Mouse (Mus musculus) MEL (cell line): Measurements from ENCODE around the gene Mad2l2. TPM values are rescaled to one million over a fixed set of nuclear protein-coding genes. Genes with fewer than 3 reads are reported as not detected.

Experiments
- DNase-seq: peaks from one replicate; pipeline ENCODE4 v3.0.0; 2011; ENCODE audit warnings: low read depth, low spot score
- H3K27ac ChIP-seq: 2 replicates; pipeline ENCODE4 v1.5.1; 2012; ENCODE audit warnings: low read depth, mild to moderate bottlenecking, control low read depth, low read length, moderate library complexity; ENCODE audit not compliant: control insufficient read depth
- H3K27me3 ChIP-seq, 2 experiments: fragments of 150-350 bp in 1 of 2; sonication (generic) in 1 of 2; 2 replicates each; pipeline ENCODE4 v1.6.1; 2012; ENCODE audit warnings: low read length in 2 of 2, mild to moderate bottlenecking in 2 of 2, improper control_type of control experiment in 1 of 2, moderate library complexity in 1 of 2; ENCODE audit not compliant: insufficient read depth in 2 of 2, control insufficient read depth in 1 of 2
- H3K36me3 ChIP-seq, 2 experiments: 2 replicates each; pipeline ENCODE4 v1.6.1; 2012 to 2014; ENCODE audit warnings: low read length in 2 of 2, improper control_type of control experiment in 1 of 2, inconsistent platforms in 1 of 2, mild to moderate bottlenecking in 1 of 2; ENCODE audit not compliant: insufficient read depth in 2 of 2, control insufficient read depth in 1 of 2
- H3K4me1 ChIP-seq, 2 experiments: fragments of 150-350 bp in 1 of 2; sonication (generic) in 1 of 2; 2 replicates each; pipeline ENCODE4 v1.6.1; 2012; ENCODE audit warnings: low read length in 2 of 2, improper control_type of control experiment in 1 of 2, mild to moderate bottlenecking in 1 of 2; ENCODE audit not compliant: insufficient read depth in 2 of 2, control insufficient read depth in 1 of 2
- H3K4me3 ChIP-seq, 2 experiments: fragments of 150-350 bp in 1 of 2; sonication (generic) in 1 of 2; 2 replicates each; pipeline ENCODE4 v1.5.1; 2012; ENCODE audit warnings: low read depth in 2 of 2, low read length in 2 of 2, mild to moderate bottlenecking in 2 of 2, moderate library complexity in 2 of 2, control low read depth in 1 of 2, improper control_type of control experiment in 1 of 2; ENCODE audit not compliant: control insufficient read depth in 1 of 2, insufficient read depth in 1 of 2
- H3K79me2 ChIP-seq: 2 replicates; pipeline ENCODE4 v1.6.1; 2012; ENCODE audit warnings: mild to moderate bottlenecking, low read length, moderate library complexity; ENCODE audit not compliant: control insufficient read depth, poor library complexity, insufficient read depth
- H3K9ac ChIP-seq: 2 replicates; pipeline ENCODE4 v1.6.1; 2012; ENCODE audit warnings: low read depth, mild to moderate bottlenecking, control low read depth, low read length, moderate library complexity; ENCODE audit not compliant: control insufficient read depth, poor library complexity, severe bottlenecking
- H3K9me3 ChIP-seq: fragments of 150-350 bp; sonication (generic); replicated peaks from 2 replicates; pipeline ENCODE4 v1.6.1; 2012; ENCODE audit warnings: mild to moderate bottlenecking, low read length, improper control_type of control experiment, moderate library complexity; ENCODE audit not compliant: insufficient read depth
- CHD1 ChIP-seq: IDR thresholded peaks from 2 replicates; pipeline ENCODE4 v1.6.1; 2012; ENCODE audit warnings: low read depth, mild to moderate bottlenecking, inconsistent platforms, low read length, improper control_type of control experiment
- CTCF ChIP-seq, 3 experiments: IDR thresholded peaks in 2 of 3; conservative IDR thresholded peaks in 1 of 3; 2 replicates each; pipeline ENCODE4 v1.5.1; 2011 to 2012; ENCODE audit warnings: low read length in 3 of 3, low read depth in 2 of 3, mild to moderate bottlenecking in 2 of 3, improper control_type of control experiment in 1 of 3, inconsistent platforms in 1 of 3, mixed read lengths in 1 of 3, moderate library complexity in 1 of 3; ENCODE audit not compliant: control insufficient read depth in 1 of 3, insufficient read depth in 1 of 3, poor library complexity in 1 of 3, severe bottlenecking in 1 of 3
- E2F4 ChIP-seq: IDR thresholded peaks from 2 replicates; pipeline ENCODE4 v1.6.1; 2011; ENCODE audit warnings: low read depth, low read length, improper control_type of control experiment, borderline replicate concordance
- ELF1 ChIP-seq: IDR thresholded peaks from 2 replicates; pipeline ENCODE4 v1.6.1; 2014; ENCODE audit warnings: low read depth, mild to moderate bottlenecking, inconsistent platforms, low read length, improper control_type of control experiment, moderate library complexity
- GABPA ChIP-seq: IDR thresholded peaks from 2 replicates; pipeline ENCODE4 v1.6.1; 2012; ENCODE audit warnings: low read depth, mild to moderate bottlenecking, inconsistent platforms, low read length, improper control_type of control experiment, moderate library complexity
- HCFC1 ChIP-seq: IDR thresholded peaks from 2 replicates; pipeline ENCODE4 v1.6.1; 2012; ENCODE audit warnings: low read depth, mild to moderate bottlenecking, inconsistent platforms, low read length, improper control_type of control experiment, moderate library complexity
- JUND ChIP-seq: IDR thresholded peaks from 2 replicates; pipeline ENCODE4 v1.6.1; 2011; ENCODE audit warnings: low read depth, mild to moderate bottlenecking, improper control_type of control experiment, low read length
- KAT2A ChIP-seq: conservative IDR thresholded peaks from 2 replicates; pipeline ENCODE4 v1.6.1; 2012; ENCODE audit warnings: low read depth, low read length, improper control_type of control experiment, inconsistent platforms
- MXI1 ChIP-seq: IDR thresholded peaks from 2 replicates; pipeline ENCODE4 v1.6.1; 2011; ENCODE audit warnings: mild to moderate bottlenecking, low read depth, low read length, improper control_type of control experiment
- MYC ChIP-seq: IDR thresholded peaks from 2 replicates; pipeline ENCODE4 v1.6.1; 2011; ENCODE audit warnings: low read depth, mild to moderate bottlenecking, low read length, improper control_type of control experiment, moderate library complexity
- NELFE ChIP-seq: IDR thresholded peaks from 2 replicates; pipeline ENCODE4 v1.6.1; 2011; ENCODE audit warnings: low read depth, low read length, improper control_type of control experiment
- RAD21 ChIP-seq: IDR thresholded peaks from 2 replicates; pipeline ENCODE4 v1.6.1; 2011; ENCODE audit warnings: mild to moderate bottlenecking, low read depth, low read length, improper control_type of control experiment
- RCOR1 ChIP-seq: IDR thresholded peaks from 2 replicates; pipeline ENCODE4 v1.6.1; 2012; ENCODE audit warnings: low read depth, mild to moderate bottlenecking, inconsistent platforms, low read length, improper control_type of control experiment
- TAL1 ChIP-seq: IDR thresholded peaks from 2 replicates; pipeline ENCODE4 v1.6.1; 2012; ENCODE audit warnings: mild to moderate bottlenecking, inconsistent platforms, low read length, moderate library complexity, mixed read lengths
- TCF12 ChIP-seq: IDR thresholded peaks from 2 replicates; pipeline ENCODE4 v1.6.1; 2014; ENCODE audit warnings: low read depth, mild to moderate bottlenecking, inconsistent platforms, low read length, improper control_type of control experiment, moderate library complexity
- USF1 ChIP-seq: IDR thresholded peaks from 2 replicates; pipeline ENCODE4 v1.6.1; 2014; ENCODE audit warnings: low read depth, mild to moderate bottlenecking, inconsistent platforms, low read length, improper control_type of control experiment, moderate library complexity
- USF2 ChIP-seq, 2 experiments: IDR thresholded peaks; 2 replicates each; pipeline ENCODE4 v1.6.1; 2011 to 2012; ENCODE audit warnings: improper control_type of control experiment in 2 of 2, low read length in 2 of 2, borderline replicate concordance in 1 of 2, inconsistent platforms in 1 of 2, low read depth in 1 of 2, mild to moderate bottlenecking in 1 of 2; ENCODE audit not compliant: insufficient read depth in 1 of 2
- ZNF384 ChIP-seq: IDR thresholded peaks from 2 replicates; pipeline ENCODE4 v1.6.1; 2012; ENCODE audit warnings: low read depth, mild to moderate bottlenecking, inconsistent platforms, low read length, improper control_type of control experiment
- polyA plus RNA-seq, 2 experiments: library from polyadenylated mRNA; stranded (reverse) in 1 of 2; unstranded in 1 of 2; fragments of >175 nt in 1 of 2; fragments of >200 nt in 1 of 2; gene quantifications; 2 replicates each; pipeline versions ENCODE4 v1.2.1 to v1.2.4; 2012; ENCODE audit warnings: low replicate concordance in 2 of 2, low read depth in 1 of 2; ENCODE audit not compliant: insufficient read length in 2 of 2, insufficient read depth in 1 of 2, missing spikeins in 1 of 2
- total RNA-seq: library from RNA; depleted of rRNA; stranded (reverse); fragments of 300-350 nt; gene quantifications from 2 replicates; pipeline ENCODE4 v1.2.3, GENCODE M21; 2012

Mad2l2 gene
- total and polyA plus RNA-seq, 3 experiments = 28.6 to 44.8 TPM; not detected in 1

DNA sequence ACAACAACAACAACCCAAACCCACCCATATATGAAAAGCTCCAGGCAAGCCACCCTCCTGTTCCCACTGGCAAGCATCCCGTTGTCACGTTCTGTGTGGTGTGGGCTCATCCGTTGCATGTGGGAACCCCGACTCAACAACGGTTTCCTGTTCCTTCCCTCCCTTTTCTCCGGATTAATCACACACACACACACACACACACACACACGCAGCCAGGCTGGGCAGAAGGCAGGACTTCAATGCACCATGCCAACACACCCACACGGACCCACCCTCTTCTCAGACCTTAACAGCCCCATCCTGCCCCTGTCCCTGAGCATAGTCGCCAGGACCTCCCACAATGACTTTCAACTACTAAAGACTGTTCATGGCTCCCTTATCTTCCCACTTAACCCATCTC is 9.6 kb upstream of the Mad2l2 start:
- Histone ChIP-seq H3K79me2 (no peaks in the 10 kb centered on the region), H3K4me1 (peaks cover 0 to 5% of the 10 kb centered on the region in 2 experiments; a peak in 2 of 4 replicates), H3K9me3 (no peaks in the 10 kb centered on the region), H3K27ac (no peak overlapping the region), H3K27me3 (peaks cover 0 to 3% of the 10 kb centered on the region in 2 experiments; a peak in 2 of 4 replicates), H3K36me3 (no peaks in the 10 kb centered on the region; a peak in 1 of 4 replicates), H3K4me3 (no peak overlapping the region), H3K9ac (no peak overlapping the region)
- TF ChIP-seq MYC = no peak
- TF ChIP-seq HCFC1 = no peak
- TF ChIP-seq RAD21 = no peak
- TF ChIP-seq USF2 (IDR thresholded peaks at IDR 0.05; ENCODE audit: borderline replicate concordance in 1 of 2, insufficient read depth in 1 of 2, low read depth in 1 of 2, low read length in 2 of 2) = no peak
- TF ChIP-seq USF1 = no peak
- TF ChIP-seq KAT2A = no peak
- DNase-seq = no peak

DNA sequence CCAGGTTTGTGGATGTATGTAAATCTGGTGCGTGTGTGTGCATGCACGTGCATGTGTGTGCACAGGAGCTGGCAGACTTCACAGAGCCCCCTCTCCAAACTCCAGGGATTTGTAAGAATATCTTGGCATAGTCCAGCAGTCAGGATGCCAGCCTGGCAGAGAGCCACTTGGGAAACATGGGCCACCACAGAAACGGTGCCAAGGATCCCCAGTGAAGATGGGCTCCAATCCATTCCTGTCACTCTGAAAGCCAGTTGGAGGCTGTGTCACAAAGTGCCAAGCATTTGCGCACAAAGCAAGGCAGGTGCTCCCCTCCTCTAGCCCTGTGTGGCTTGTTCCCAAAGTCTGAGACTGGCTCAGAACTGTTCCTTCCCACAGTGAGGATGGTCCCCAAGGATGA is 8.8 kb upstream of the Mad2l2 start:
- Histone ChIP-seq H3K4me1 (peaks cover 0 to 5% of the 10 kb centered on the region in 2 experiments; a peak in 2 of 4 replicates), H3K9me3 (no peaks in the 10 kb centered on the region), H3K27me3 (peaks cover 0 to 3% of the 10 kb centered on the region in 2 experiments; a peak in 2 of 4 replicates), H3K9ac (no peak overlapping the region), H3K27ac (no peak overlapping the region), H3K36me3 (no peaks in the 10 kb centered on the region), H3K4me3 (no peak overlapping the region), H3K79me2 (no peaks in the 10 kb centered on the region)
- no peak for DNase-seq
- TF ChIP-seq RCOR1 (no peak), MXI1 (no peak), E2F4 (no peak), TCF12 (no peak), JUND (no peak), NELFE (no peak), CHD1 (no peak), GABPA (no peak), CTCF (IDR thresholded peaks at IDR 0.05 in 2 of 3, conservative IDR thresholded peaks at IDR 0.05 in 1 of 3; ENCODE audit: control insufficient read depth in 1 of 3, insufficient read depth in 1 of 3, low read depth in 2 of 3, low read length in 3 of 3, poor library complexity in 1 of 3, severe bottlenecking in 1 of 3) (no peak), ZNF384 (no peak), USF1 (no peak), HCFC1 (no peak), ELF1 (no peak), TAL1 (no peak)
